Mouse (Mus musculus) ovary, postnatal 36 days (tissue): ENCODE data around the gene Zscan12.

ENCODE experiments used
- DNase-seq: peaks from one replicate; pipeline ENCODE4 v3.0.0; 2022; ENCODE audit warnings: low spot score, mixed read lengths

The Zscan12 gene

GRCm38 (mm10) chr13:21362621-21363248 lies at the start of gene Zscan12:
Gene Zscan12, plus strand, starts transcription at chr13:21362820.
- peak; percentile 87 for DNase-seq

- no peak for DNase-seq
Observed at GRCm38 (mm10) chr13:21312854-21313253, 49.8 kb upstream of the Zscan12 start.

GRCm38 (mm10) chr13:21313903-21314302 lies 48.7 kb upstream of the Zscan12 start:
- DNase-seq = no peak

- no peak for DNase-seq
Observed at GRCm38 (mm10) chr13:21320262-21320661, 42.4 kb upstream of the Zscan12 start.

GRCm38 (mm10) chr13:21321890-21322494 lies 40.6 kb upstream of the Zscan12 start:
- no peak for DNase-seq

- DNase-seq = no peak
Observed at GRCm38 (mm10) chr13:21322509-21323375, 39.9 kb upstream of the Zscan12 start.

- no peak for DNase-seq
Observed at GRCm38 (mm10) chr13:21323405-21323804, 39.2 kb upstream of the Zscan12 start.

GRCm38 (mm10) chr13:21326191-21326590 lies 36.4 kb upstream of the Zscan12 start:
- no peak for DNase-seq

- DNase-seq = peak; percentile 77
Observed at GRCm38 (mm10) chr13:21326657-21327211, 35.9 kb upstream of the Zscan12 start.

- DNase-seq = no peak
Observed at GRCm38 (mm10) chr13:21327424-21327823, 35.2 kb upstream of the Zscan12 start.

GRCm38 (mm10) chr13:21346610-21347009 lies 16.0 kb upstream of the Zscan12 start, which contains the start of gene Olfr1367:
Gene Olfr1367, plus strand, starts transcription at chr13:21346910.
- no peak for DNase-seq

- DNase-seq = no peak
Observed at GRCm38 (mm10) chr13:21350593-21350992, 12.0 kb upstream of the Zscan12 start.

GRCm38 (mm10) chr13:21363719-21364118 lies 1.1 kb downstream of the Zscan12 start:
- DNase-seq = peak; percentile 10

- no peak for DNase-seq
Observed at GRCm38 (mm10) chr13:21366635-21367034, 4.0 kb downstream of the Zscan12 start.

GRCm38 (mm10) chr13:21372700-21373099 lies 10.1 kb downstream of the Zscan12 start:
- no peak for DNase-seq

GRCm38 (mm10) chr13:21377773-21378172 lies 15.2 kb downstream of the Zscan12 start:
- no peak for DNase-seq

GRCm38 (mm10) chr13:21395211-21395610 lies 32.6 kb downstream of the Zscan12 start:
- DNase-seq = no peak

- no peak for DNase-seq
Observed at GRCm38 (mm10) chr13:21395623-21396022, 33.0 kb downstream of the Zscan12 start.

- DNase-seq = peak; percentile 30
Observed at GRCm38 (mm10) chr13:21396048-21396447, 33.4 kb downstream of the Zscan12 start.

GRCm38 (mm10) chr13:21397486-21397885 lies 34.9 kb downstream of the Zscan12 start:
- no peak for DNase-seq

- no peak for DNase-seq
Observed at GRCm38 (mm10) chr13:21401166-21401565, 38.5 kb downstream of the Zscan12 start.

- no peak for DNase-seq
Observed at GRCm38 (mm10) chr13:21401636-21402286, 39.1 kb downstream of the Zscan12 start.
